Mouse (Mus musculus): Measurements from ENCODE around the gene Hhex. TPM values are rescaled to one million over a fixed set of nuclear protein-coding genes. Genes with fewer than 3 reads are reported as not detected.

Hhex gene
- polyA plus RNA-seq, 1 experiment from 2014 or later: 13.0 TPM

DNA sequence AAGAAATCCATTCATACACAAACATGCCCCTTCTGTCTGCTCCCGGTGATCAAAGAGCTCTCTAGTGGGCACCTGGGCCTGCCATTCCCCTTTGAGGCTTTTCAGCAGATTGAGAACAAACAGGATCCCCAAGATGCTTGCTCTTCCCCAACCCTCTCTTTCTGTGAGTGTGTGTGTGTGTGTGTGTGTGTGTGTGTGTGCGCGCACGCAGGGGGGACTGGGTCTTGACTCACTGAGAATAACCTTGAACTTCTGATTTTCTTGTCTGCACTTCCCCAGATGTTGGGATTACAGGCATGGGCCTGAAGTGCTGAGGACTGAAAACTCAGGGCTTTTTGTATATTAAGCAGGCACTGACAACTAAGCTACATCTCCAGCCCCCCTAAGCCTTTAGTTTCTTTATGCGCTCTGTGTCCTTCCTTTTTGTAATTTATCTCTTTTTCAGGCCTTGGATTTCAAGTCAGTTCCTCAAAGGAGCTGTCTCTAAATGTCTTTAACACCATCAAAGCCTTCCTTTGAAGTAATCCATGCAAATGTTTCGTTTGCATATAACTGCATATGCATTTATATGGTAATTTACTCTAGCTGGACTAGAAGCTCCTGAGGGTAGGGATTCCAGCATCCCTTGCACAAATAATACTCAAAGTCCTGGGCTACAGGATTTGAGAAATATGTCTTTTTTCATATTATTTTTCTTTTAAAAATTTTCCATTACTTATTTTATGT is 34.4 kb downstream of the Hhex start:
- ATAC-seq (replicated peaks; ENCODE audit: extremely low read depth, insufficient read depth, low FRiP score): no peak
- Histone ChIP-seq H3K27me3 (ENCODE audit: control insufficient read depth, insufficient read depth, low read length) (no peaks in the 10 kb centered on the region), H3K4me1 (ENCODE audit: control insufficient read depth, insufficient read depth, low read length) (no peaks in the 10 kb centered on the region), H3K27ac (ENCODE audit: low read length) (no peak overlapping the region), H3K9me3 (replicated peaks; ENCODE audit: control insufficient read depth, low read length) (no peaks in the 10 kb centered on the region), H3K36me3 (ENCODE audit: control insufficient read depth, insufficient read depth) (no peaks in the 10 kb centered on the region), H3K4me2 (ENCODE audit: low read depth, low read length) (no peak overlapping the region), H3K9ac (ENCODE audit: low read length) (no peak overlapping the region), H3K4me3 (ENCODE audit: low read length) (no peak overlapping the region)
- 79% methylated on average over 6 of the region's 6 CpGs for WGBS

DNA sequence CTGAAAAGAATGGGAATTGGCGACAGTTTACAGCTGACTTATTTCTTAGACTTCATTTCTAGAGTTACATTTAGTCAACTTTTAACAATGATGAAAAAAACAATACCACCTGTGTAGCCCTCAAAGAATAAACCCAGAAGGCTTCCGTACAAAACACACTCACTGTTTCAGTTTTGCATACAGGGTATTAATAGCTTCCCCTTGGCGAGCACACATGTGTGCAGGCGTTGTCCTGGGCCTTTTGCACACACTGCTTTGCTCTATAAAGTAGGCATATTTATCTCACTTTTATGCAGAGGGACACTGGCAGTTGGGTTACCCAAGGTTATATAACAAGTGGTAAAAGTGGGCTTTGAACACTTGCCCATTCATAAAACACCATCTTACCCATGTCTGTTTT is 37.1 kb downstream of the Hhex start:
- H3K4me3 ChIP-seq (ENCODE audit: low read length): no peak overlapping the region
- no peak for ATAC-seq (replicated peaks; ENCODE audit: extremely low read depth, insufficient read depth, low FRiP score)
- H3K4me1 ChIP-seq (ENCODE audit: control insufficient read depth, insufficient read depth, low read length): no peaks in the 10 kb centered on the region
- H3K27ac ChIP-seq (ENCODE audit: low read length): no peak overlapping the region
- no peaks in the 10 kb centered on the region for H3K36me3 ChIP-seq (ENCODE audit: control insufficient read depth, insufficient read depth)
- no peaks in the 10 kb centered on the region for H3K9me3 ChIP-seq (replicated peaks; ENCODE audit: control insufficient read depth, low read length)
- no peak overlapping the region for H3K9ac ChIP-seq (ENCODE audit: low read length)
- 81% methylated on average over 4 of the region's 4 CpGs for WGBS
- no peak overlapping the region for H3K4me2 ChIP-seq (ENCODE audit: low read depth, low read length)
- no peaks in the 10 kb centered on the region for H3K27me3 ChIP-seq (ENCODE audit: control insufficient read depth, insufficient read depth, low read length)

DNA sequence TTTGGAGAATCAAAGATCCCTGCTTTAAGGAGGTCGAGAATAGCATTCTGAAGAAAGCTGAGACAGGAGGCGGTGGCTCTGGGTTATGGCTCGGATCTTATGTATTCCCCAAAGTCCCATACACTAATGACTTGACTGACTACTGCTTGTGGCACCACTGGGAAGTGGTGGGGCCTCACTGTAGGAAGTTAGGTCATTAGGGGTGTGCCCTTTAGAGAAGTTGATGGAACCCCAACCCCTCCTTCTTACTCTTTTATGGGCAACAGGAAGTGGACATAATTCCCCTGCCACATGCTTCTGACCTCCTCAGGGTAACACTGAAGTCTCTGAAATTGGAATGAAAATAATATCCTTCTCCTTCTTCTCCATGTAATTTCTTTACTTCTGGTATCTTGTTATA is 38.0 kb downstream of the Hhex start:
- no peak for ATAC-seq (replicated peaks; ENCODE audit: extremely low read depth, insufficient read depth, low FRiP score)
- no peak overlapping the region for H3K4me2 ChIP-seq (ENCODE audit: low read depth, low read length)
- H3K4me1 ChIP-seq (ENCODE audit: control insufficient read depth, insufficient read depth, low read length): no peaks in the 10 kb centered on the region
- no peak overlapping the region for H3K27ac ChIP-seq (ENCODE audit: low read length)
- WGBS: 72% methylated on average over 3 of the region's 3 CpGs
- H3K4me3 ChIP-seq (ENCODE audit: low read length): no peak overlapping the region
- H3K36me3 ChIP-seq (ENCODE audit: control insufficient read depth, insufficient read depth): no peaks in the 10 kb centered on the region
- no peak overlapping the region for H3K9ac ChIP-seq (ENCODE audit: low read length)
- H3K27me3 ChIP-seq (ENCODE audit: control insufficient read depth, insufficient read depth, low read length): no peaks in the 10 kb centered on the region
- no peaks in the 10 kb centered on the region for H3K9me3 ChIP-seq (replicated peaks; ENCODE audit: control insufficient read depth, low read length)

DNA sequence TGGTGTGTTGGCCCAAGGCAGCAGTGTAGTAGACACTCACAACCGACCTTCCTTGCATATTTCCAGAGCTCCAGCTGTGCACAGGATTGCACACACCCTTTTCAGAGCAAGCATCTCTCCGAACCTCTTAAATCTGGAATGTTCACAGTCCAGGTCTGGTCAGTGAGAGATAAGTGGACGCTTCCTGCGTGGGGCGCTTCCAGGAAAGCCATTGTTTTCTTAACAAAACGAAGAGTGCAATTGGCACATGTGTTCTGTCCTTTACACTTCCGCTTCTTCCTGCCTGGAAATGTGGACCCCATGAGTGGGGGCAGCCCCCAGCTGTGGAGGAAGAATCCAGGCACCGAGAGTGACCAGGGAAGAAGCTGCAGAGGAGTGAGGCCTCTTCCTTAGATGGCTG is 47.1 kb downstream of the Hhex start:
- ATAC-seq (replicated peaks; ENCODE audit: extremely low read depth, insufficient read depth, low FRiP score): peak; percentile 60
- 26% methylated on average over 8 of the region's 8 CpGs for WGBS
- H3K4me2 ChIP-seq (ENCODE audit: low read depth, low read length): no peak overlapping the region
- no peaks in the 10 kb centered on the region for H3K9me3 ChIP-seq (replicated peaks; ENCODE audit: control insufficient read depth, low read length)
- H3K4me1 ChIP-seq (ENCODE audit: control insufficient read depth, insufficient read depth, low read length): no peaks in the 10 kb centered on the region
- H3K27ac ChIP-seq (ENCODE audit: low read length): no peak overlapping the region
- no peaks in the 10 kb centered on the region for H3K36me3 ChIP-seq (ENCODE audit: control insufficient read depth, insufficient read depth)
- no peak overlapping the region for H3K4me3 ChIP-seq (ENCODE audit: low read length)
- no peaks in the 10 kb centered on the region for H3K27me3 ChIP-seq (ENCODE audit: control insufficient read depth, insufficient read depth, low read length)
- no peak overlapping the region for H3K9ac ChIP-seq (ENCODE audit: low read length)

DNA sequence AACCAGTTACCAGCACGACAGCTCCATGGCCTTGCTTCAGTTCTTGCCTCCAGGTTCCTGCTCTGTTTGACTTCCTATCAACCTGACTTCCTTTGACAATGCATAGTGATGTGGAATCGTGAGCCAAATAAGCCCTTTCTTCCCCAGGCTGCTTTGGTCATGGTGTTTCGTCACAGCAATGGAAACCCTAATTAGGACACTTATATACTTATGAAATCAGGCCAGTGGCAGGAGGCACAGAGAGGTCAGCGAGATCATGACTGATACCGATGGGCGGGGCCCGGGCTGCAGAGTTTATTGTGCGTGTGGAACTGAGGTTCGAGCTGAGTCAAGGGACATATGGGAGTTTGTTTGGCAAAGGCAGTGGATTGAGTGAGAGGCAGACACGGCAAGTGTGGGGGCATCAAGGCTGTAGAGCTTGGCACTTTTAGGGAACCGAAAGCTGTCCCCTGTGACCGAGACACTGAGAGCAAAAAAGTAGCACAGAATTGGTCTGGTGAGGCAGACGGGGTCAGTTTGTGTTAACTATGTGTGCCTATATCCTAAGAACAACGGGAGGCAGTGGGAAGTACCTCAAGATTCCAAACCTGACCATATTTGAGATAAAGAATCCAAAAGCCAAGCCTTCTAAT is 48.1 kb downstream of the Hhex start:
- no peak overlapping the region for H3K9ac ChIP-seq (ENCODE audit: low read length)
- no peak overlapping the region for H3K4me3 ChIP-seq (ENCODE audit: low read length)
- H3K27me3 ChIP-seq (ENCODE audit: control insufficient read depth, insufficient read depth, low read length): no peaks in the 10 kb centered on the region
- H3K4me2 ChIP-seq (ENCODE audit: low read depth, low read length): no peak overlapping the region
- H3K4me1 ChIP-seq (ENCODE audit: control insufficient read depth, insufficient read depth, low read length): no peaks in the 10 kb centered on the region
- H3K27ac ChIP-seq (ENCODE audit: low read length): no peak overlapping the region
- no peaks in the 10 kb centered on the region for H3K36me3 ChIP-seq (ENCODE audit: control insufficient read depth, insufficient read depth)
- no peak for ATAC-seq (replicated peaks; ENCODE audit: extremely low read depth, insufficient read depth, low FRiP score)
- WGBS: 80% methylated on average over 14 of the region's 14 CpGs
- no peaks in the 10 kb centered on the region for H3K9me3 ChIP-seq (replicated peaks; ENCODE audit: control insufficient read depth, low read length)

DNA sequence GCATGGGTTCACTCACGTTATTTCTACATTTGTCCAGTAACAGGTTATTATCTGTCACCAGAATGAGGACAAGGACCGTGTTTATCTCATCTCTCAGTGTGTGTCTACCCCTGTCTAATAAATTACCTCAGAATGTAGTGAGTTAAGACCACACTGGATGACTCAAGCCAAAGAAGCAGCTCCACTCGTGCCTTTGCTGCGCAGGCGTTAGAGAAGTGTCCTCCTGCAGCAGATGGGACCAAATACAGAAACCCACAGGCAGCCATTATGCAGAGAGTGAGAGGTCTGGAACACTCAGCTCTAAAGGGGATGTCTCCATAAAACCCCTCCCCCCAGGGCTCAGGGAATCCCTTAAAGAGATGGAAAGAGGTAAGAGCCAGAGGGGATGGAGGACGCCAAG is 50.2 kb downstream of the Hhex start:
- no peaks in the 10 kb centered on the region for H3K36me3 ChIP-seq (ENCODE audit: control insufficient read depth, insufficient read depth)
- H3K4me2 ChIP-seq (ENCODE audit: low read depth, low read length): no peak overlapping the region
- 74% methylated on average over 6 of the region's 6 CpGs for WGBS
- no peak overlapping the region for H3K4me3 ChIP-seq (ENCODE audit: low read length)
- no peak overlapping the region for H3K27ac ChIP-seq (ENCODE audit: low read length)
- no peak for ATAC-seq (replicated peaks; ENCODE audit: extremely low read depth, insufficient read depth, low FRiP score)
- no peaks in the 10 kb centered on the region for H3K27me3 ChIP-seq (ENCODE audit: control insufficient read depth, insufficient read depth, low read length)
- no peaks in the 10 kb centered on the region for H3K4me1 ChIP-seq (ENCODE audit: control insufficient read depth, insufficient read depth, low read length)
- no peak overlapping the region for H3K9ac ChIP-seq (ENCODE audit: low read length)
- H3K9me3 ChIP-seq (replicated peaks; ENCODE audit: control insufficient read depth, low read length): no peaks in the 10 kb centered on the region

DNA sequence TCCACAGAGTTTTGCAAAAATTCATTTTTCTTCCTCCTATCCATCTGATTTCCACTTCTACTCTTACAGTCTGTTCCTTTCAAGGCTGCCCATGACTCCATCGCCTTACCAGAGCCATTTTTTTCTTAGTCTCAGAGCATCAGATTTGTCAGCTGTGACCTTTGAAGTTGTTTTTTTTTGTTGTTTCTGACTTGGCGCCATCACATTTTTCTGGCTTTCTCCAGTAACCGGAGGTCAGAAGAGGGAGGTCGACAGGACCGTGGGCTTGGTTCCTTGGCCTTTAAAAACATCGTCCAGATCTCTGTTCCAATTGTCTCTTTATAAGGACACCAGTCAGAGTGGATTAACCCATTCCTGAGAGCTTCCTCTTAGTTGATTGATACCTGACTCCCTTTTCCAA is 52.2 kb downstream of the Hhex start:
- no peak overlapping the region for H3K4me3 ChIP-seq (ENCODE audit: low read length)
- H3K27me3 ChIP-seq (ENCODE audit: control insufficient read depth, insufficient read depth, low read length): no peaks in the 10 kb centered on the region
- H3K36me3 ChIP-seq (ENCODE audit: control insufficient read depth, insufficient read depth): no peaks in the 10 kb centered on the region
- ATAC-seq (replicated peaks; ENCODE audit: extremely low read depth, insufficient read depth, low FRiP score): no peak
- no peak overlapping the region for H3K4me2 ChIP-seq (ENCODE audit: low read depth, low read length)
- no peak overlapping the region for H3K9ac ChIP-seq (ENCODE audit: low read length)
- 86% methylated on average over 6 of the region's 6 CpGs for WGBS
- H3K9me3 ChIP-seq (replicated peaks; ENCODE audit: control insufficient read depth, low read length): no peaks in the 10 kb centered on the region
- no peak overlapping the region for H3K27ac ChIP-seq (ENCODE audit: low read length)
- no peaks in the 10 kb centered on the region for H3K4me1 ChIP-seq (ENCODE audit: control insufficient read depth, insufficient read depth, low read length)

DNA sequence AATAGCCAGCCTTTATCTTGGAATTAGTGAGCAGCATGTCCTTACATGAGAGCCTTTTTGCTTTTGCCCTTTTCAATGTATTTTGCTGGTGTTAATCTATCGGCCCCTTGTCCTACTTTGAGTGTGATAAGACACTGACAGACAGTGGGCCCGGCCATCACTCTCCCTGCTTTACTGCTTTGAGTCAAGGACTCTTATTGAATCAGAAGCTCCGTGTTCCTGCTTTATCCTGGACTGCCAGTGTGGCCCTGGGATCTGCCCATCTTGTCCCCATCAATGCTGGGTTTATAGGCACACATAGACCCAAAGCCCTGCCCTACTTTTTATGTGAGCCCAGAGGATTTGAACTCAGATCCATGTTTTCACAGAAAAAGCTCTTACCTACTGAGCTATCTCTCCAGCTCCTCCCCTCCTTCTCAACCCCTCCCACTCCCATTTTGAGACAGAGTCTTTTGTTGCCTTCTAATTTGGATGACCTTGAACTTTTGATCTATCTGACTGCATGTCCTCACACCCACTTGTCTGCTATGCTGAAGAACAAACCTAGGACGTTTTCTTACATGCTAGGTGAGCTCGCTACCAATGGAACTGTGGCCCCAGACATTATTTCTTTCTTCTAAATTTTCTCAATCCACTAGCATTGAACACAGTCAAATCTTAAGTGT is 53.3 kb downstream of the Hhex start:
- H3K4me3 ChIP-seq (ENCODE audit: low read length): no peak overlapping the region
- no peak overlapping the region for H3K9ac ChIP-seq (ENCODE audit: low read length)
- WGBS: 64% methylated on average over 5 of the region's 5 CpGs
- H3K27ac ChIP-seq (ENCODE audit: low read length): no peak overlapping the region
- H3K9me3 ChIP-seq (replicated peaks; ENCODE audit: control insufficient read depth, low read length): no peaks in the 10 kb centered on the region
- no peaks in the 10 kb centered on the region for H3K27me3 ChIP-seq (ENCODE audit: control insufficient read depth, insufficient read depth, low read length)
- no peaks in the 10 kb centered on the region for H3K4me1 ChIP-seq (ENCODE audit: control insufficient read depth, insufficient read depth, low read length)
- H3K4me2 ChIP-seq (ENCODE audit: low read depth, low read length): no peak overlapping the region
- H3K36me3 ChIP-seq (ENCODE audit: control insufficient read depth, insufficient read depth): no peaks in the 10 kb centered on the region
- no peak for ATAC-seq (replicated peaks; ENCODE audit: extremely low read depth, insufficient read depth, low FRiP score)

DNA sequence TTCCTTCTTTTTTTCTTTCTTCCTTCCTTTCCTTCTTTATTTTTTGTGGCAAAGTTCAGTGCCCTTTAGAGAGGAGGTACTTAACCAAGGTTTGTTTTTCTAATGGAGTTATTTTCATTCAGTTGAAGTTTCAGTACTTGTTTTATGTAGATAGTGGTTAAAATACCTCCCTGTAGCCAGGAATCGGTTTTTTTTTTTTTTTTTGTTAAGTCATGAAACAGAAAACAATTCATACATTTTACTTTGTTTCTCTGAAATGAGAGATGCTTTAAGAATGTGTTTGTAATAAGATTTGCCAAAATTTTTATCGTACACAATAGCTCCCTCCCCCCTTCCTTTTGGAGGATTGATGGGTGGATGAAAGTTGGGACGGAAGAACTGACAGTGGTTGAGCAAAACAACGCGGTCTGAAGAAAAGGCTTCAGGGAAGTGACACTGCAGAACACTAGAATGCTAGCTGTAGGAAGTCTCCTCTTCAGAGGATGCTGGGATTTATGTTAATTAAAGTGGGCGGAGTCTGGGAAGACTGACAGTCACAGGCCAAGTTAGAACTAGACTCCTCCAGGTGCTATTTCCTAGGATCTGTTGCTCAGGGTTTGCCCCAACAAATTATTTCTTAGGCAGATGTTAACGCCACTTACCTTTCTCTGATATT is 54.1 kb downstream of the Hhex start:
- no peak for ATAC-seq (replicated peaks; ENCODE audit: extremely low read depth, insufficient read depth, low FRiP score)
- Histone ChIP-seq H3K9ac (ENCODE audit: low read length) (no peak overlapping the region), H3K27ac (ENCODE audit: low read length) (no peak overlapping the region), H3K9me3 (replicated peaks; ENCODE audit: control insufficient read depth, low read length) (no peaks in the 10 kb centered on the region), H3K4me3 (ENCODE audit: low read length) (no peak overlapping the region), H3K27me3 (ENCODE audit: control insufficient read depth, insufficient read depth, low read length) (no peaks in the 10 kb centered on the region), H3K4me2 (ENCODE audit: low read depth, low read length) (no peak overlapping the region), H3K4me1 (ENCODE audit: control insufficient read depth, insufficient read depth, low read length) (no peaks in the 10 kb centered on the region), H3K36me3 (ENCODE audit: control insufficient read depth, insufficient read depth) (no peaks in the 10 kb centered on the region)
- 60% methylated on average over 7 of the region's 7 CpGs for WGBS

All from heart, embryonic 16.5 days (tissue).